Comparison of ENCODE assay signal across 27 mouse cellular contexts in the genomic region with DNA sequence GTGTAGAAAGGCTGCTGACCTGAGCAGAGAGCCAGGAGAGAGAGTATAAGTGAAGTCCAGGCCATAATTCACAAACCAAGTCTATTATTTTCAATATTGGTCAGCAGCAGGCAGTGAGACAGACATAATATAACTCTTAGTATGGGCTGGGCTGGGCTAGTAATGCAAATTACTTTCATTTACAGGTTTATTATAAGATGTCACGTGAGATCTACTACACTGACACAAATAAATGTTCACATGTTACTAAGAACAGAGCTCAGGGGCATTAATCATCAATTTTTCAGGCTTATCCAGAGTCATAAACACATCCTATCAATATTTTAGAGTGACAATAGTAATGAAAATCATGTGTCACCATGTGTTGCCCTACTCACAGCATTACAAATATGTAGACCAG. TPM values are rescaled to one million over a fixed set of nuclear protein-coding genes. Genes with fewer than 3 reads are reported as not detected.
DNase-seq lines count a peak whose midpoint lies in the region; ATAC-seq and TF ChIP-seq lines count a peak whose summit lies in the region.
"Had no signal": no experiment of that assay in that cellular context is flagged by ENCODE, and none has a peak within 500 bp of the region (broad histone marks: within the 10 kb centered on the region; RNA-seq: fewer than 3 reads in every experiment).

No protein-coding gene starts in this region.

- no peak for ATAC-seq in midbrain, embryonic 16.5 days
- ATAC-seq: activated CD4-positive, CD25-positive, alpha-beta regulatory T cell, adult 4 months; CD4-positive, CD25-positive, alpha-beta regulatory T cell, adult 4 months; Patski had no signal

- no peaks in the 10 kb centered on the region for H3K79me2 ChIP-seq in CH12.LX (replicated peaks; ENCODE audit: control insufficient read depth, extremely low read depth, insufficient read depth, poor library complexity, severe bottlenecking)

- no peaks in the 10 kb centered on the region for H3K27me3 ChIP-seq in spleen, adult 2 months (ENCODE audit: control insufficient read depth, insufficient read depth, low read length)
- no peaks in the 10 kb centered on the region for H3K27me3 ChIP-seq in CH12.LX (replicated peaks)
- H3K27me3 ChIP-seq in midbrain, embryonic 16.5 days (ENCODE audit: control insufficient read depth, insufficient read depth, low read depth, low read length): no peaks in the 10 kb centered on the region

- dilution Hi-C loops in CH12.LX (cut with MboI; ENCODE audit: extremely low pct_ligation_motif_present, extremely low pct_unique_long_range_greater_than_20kb, low sequenced_read_pairs): no loop called here

- TF ChIP-seq CTCF in spleen, adult 2 months (IDR thresholded peaks at IDR 0.05; ENCODE audit: extremely low read depth, insufficient read depth, insufficient read length, insufficient replicate concordance): no peak
- TF ChIP-seq CTCF in CH12.LX (conservative IDR thresholded peaks at IDR 0.05 in 1 of 2, IDR thresholded peaks at IDR 0.05 in 1 of 2; ENCODE audit: low read depth in 2 of 2, low read length in 2 of 2): no peak

- H3K36me3 ChIP-seq in spleen, adult 2 months (ENCODE audit: control insufficient read depth, insufficient read depth, low read length): no peaks in the 10 kb centered on the region
- H3K36me3 ChIP-seq in CH12.LX (replicated peaks in 1 of 2; ENCODE audit: control insufficient read depth in 1 of 2, insufficient read depth in 1 of 2, low read length in 1 of 2): no peaks in the 10 kb centered on the region
- no peaks in the 10 kb centered on the region for H3K36me3 ChIP-seq in midbrain, embryonic 16.5 days (ENCODE audit: control insufficient read depth, insufficient read depth, low read length)
- H3K36me3 ChIP-seq: G1E had no signal

- 38% methylated on average over 1 of the region's 1 CpGs for WGBS in spleen, adult 2 months
- WGBS in midbrain, embryonic 16.5 days: 59% methylated on average over 1 of the region's 1 CpGs

- DNase-seq in spleen, adult 2 months (ENCODE audit: low read depth in 1 of 2, low spot score in 2 of 2): no peak
- DNase-seq in spleen, postnatal 10 days (ENCODE audit: low spot score in 2 of 2): no peak
- DNase-seq in A20 (ENCODE audit: low read depth, low spot score) (peak; percentile 46), CH12.LX (ENCODE audit: extremely low read depth) (no peak)
- DNase-seq in left cerebral cortex, postnatal 14 days (ENCODE audit: low spot score in 2 of 2): no peak
- DNase-seq: adrenal gland, adult 2 months; adrenal gland, adult 8-10 months; adrenal gland, postnatal 10 days; adrenal gland, postnatal 14 days; adrenal gland, postnatal 25 days; adrenal gland, postnatal 36 days; cerebellum, adult 11 months; cerebellum, adult 11-12 months; cerebellum, adult 18-20 months; cerebellum, adult 2 months; cerebellum, adult 8-10 months had no signal

- no peak overlapping the region for H3K4me3 ChIP-seq in spleen, adult 2 months (ENCODE audit: extremely low read depth, insufficient read depth, insufficient read length)
- H3K4me3 ChIP-seq in CH12.LX (replicated peaks in 1 of 3; ENCODE audit: low read depth in 2 of 3, low read length in 2 of 3, poor library complexity in 1 of 3): peak overlapping the region in 1 of 3 experiments; percentile 8
- H3K4me3 ChIP-seq in midbrain, embryonic 16.5 days (ENCODE audit: low read depth, low read length): no peak overlapping the region

- TF ChIP-seq EP300 in CH12.LX (IDR thresholded peaks at IDR 0.05; ENCODE audit: low read length): peak; percentile 47

- intact Hi-C loops in left cerebral cortex, postnatal 14 days (cut with DNase I): no loop called here

- H3K27ac ChIP-seq in spleen, adult 2 months (ENCODE audit: insufficient read depth, low read length): peak overlapping the region; percentile 47; the same call in 1 of the 2 replicates
- peak overlapping the region; percentile 96 for H3K27ac ChIP-seq in CH12.LX (ENCODE audit: insufficient read depth, low read depth)
- no peak overlapping the region for H3K27ac ChIP-seq in midbrain, embryonic 16.5 days (ENCODE audit: low read length)

- peak overlapping the region; percentile 44; the same call in 1 of the 2 replicates for H3K4me2 ChIP-seq in CH12.LX (ENCODE audit: insufficient read depth, low read depth, poor library complexity, severe bottlenecking)
- no peak overlapping the region for H3K4me2 ChIP-seq in midbrain, embryonic 16.5 days (ENCODE audit: low read length)

- H3K9me3 ChIP-seq in CH12.LX (replicated peaks; ENCODE audit: low read length): no peaks in the 10 kb centered on the region
- H3K9me3 ChIP-seq in midbrain, embryonic 16.5 days (replicated peaks; ENCODE audit: control insufficient read depth, low read length, poor library complexity, severe bottlenecking): no peaks in the 10 kb centered on the region
- H3K9me3 ChIP-seq: G1E had no signal

- in situ Hi-C loops in CH12.LX (cut with MboI; ENCODE audit: low pct_ligation_motif_present, low pct_unique_long_range_greater_than_20kb, low sequenced_read_pairs): loop anchor here (5.0 to 25.0 kb wide), 2 partner anchors 258 to 573 kb away; no protein-coding TSS in a partner anchor

- no peaks in the 10 kb centered on the region for H3K4me1 ChIP-seq in spleen, adult 2 months (ENCODE audit: control insufficient read depth, insufficient read depth, insufficient read length)
- H3K4me1 ChIP-seq in CH12.LX (ENCODE audit: control insufficient read depth in 1 of 2, insufficient read depth in 2 of 2): peaks cover 20 to 55% of the 10 kb centered on the region in 2 experiments
- H3K4me1 ChIP-seq in midbrain, embryonic 16.5 days (ENCODE audit: control insufficient read depth, insufficient read depth, low read length): no peaks in the 10 kb centered on the region

- peak overlapping the region; percentile 54 for H3K9ac ChIP-seq in CH12.LX (ENCODE audit: insufficient read depth, low read depth)
- H3K9ac ChIP-seq in midbrain, embryonic 16.5 days (ENCODE audit: low read depth, low read length): no peak overlapping the region

- no peak for TF ChIP-seq RAD21 in CH12.LX (IDR thresholded peaks at IDR 0.05; ENCODE audit: low read depth, low read length)

- no peak for TF ChIP-seq POLR2A in spleen, adult 2 months (IDR thresholded peaks at IDR 0.05; ENCODE audit: low read depth, low read length)
- peak; percentile 49; the same call in 1 of the 2 replicates for TF ChIP-seq POLR2A in CH12.LX (IDR thresholded peaks at IDR 0.05; ENCODE audit: low read depth, low read length)

TF ChIP-seq in CH12.LX, 34 proteins besides CTCF, POLR2A, EP300 and RAD21:
- TF ChIP-seq USF1 (IDR thresholded peaks at IDR 0.05; ENCODE audit: low read depth, low read length): peak; percentile 33
- 0 out of 2 replicates have a peak, but pooled peaks have one; percentile 26 for TF ChIP-seq TCF12 (IDR thresholded peaks at IDR 0.05; ENCODE audit: low read depth, low read length)
- peak; percentile 56; the same call in 1 of the 2 replicates for TF ChIP-seq MEF2A (IDR thresholded peaks at IDR 0.05; ENCODE audit: borderline replicate concordance, low read depth, low read length)
- TF ChIP-seq BHLHE40 (IDR thresholded peaks at IDR 0.05; ENCODE audit: low read depth, low read length): peak; percentile 88
- TF ChIP-seq MXI1 (IDR thresholded peaks at IDR 0.05; ENCODE audit: low read depth, low read length): no peak
- TF ChIP-seq POLR2AphosphoS2 (IDR thresholded peaks at IDR 0.05; ENCODE audit: low read depth, low read length): no peak
- TF ChIP-seq ZMIZ1 (IDR thresholded peaks at IDR 0.05; ENCODE audit: low read depth, low read length): peak; percentile 35; the same call in 1 of the 2 replicates
- TF ChIP-seq MYC (IDR thresholded peaks at IDR 0.05; ENCODE audit: low read depth, low read length): 0 out of 2 replicates have a peak, but pooled peaks have one; percentile 18
- no peak for TF ChIP-seq HCFC1 (IDR thresholded peaks at IDR 0.05; ENCODE audit: low read depth, low read length)
- peak; percentile 47 for TF ChIP-seq IRF4 (IDR thresholded peaks at IDR 0.05; ENCODE audit: low read depth, low read length)
- TF ChIP-seq USF2 (conservative IDR thresholded peaks at IDR 0.05; ENCODE audit: low read depth, low read length): 0 out of 2 replicates have a peak, but pooled peaks have one; percentile 27
- 0 out of 2 replicates have a peak, but pooled peaks have one; percentile 37 for TF ChIP-seq MAX (IDR thresholded peaks at IDR 0.05; ENCODE audit: low read length)
- TF ChIP-seq TBP (conservative IDR thresholded peaks at IDR 0.05; ENCODE audit: low read depth, low read length): peak; percentile 87
- no peak for TF ChIP-seq NRF1 (IDR thresholded peaks at IDR 0.05; ENCODE audit: low read depth, low read length)
TF ChIP-seq in CH12.LX: peak in this region for 10.

RNA-seq across cellular contexts. Expression of gene Olfr164, which starts 53.1 kb away (rescaled TPM):
- polyA plus RNA-seq in spleen, adult 2 months (2012; rRNA removed): not detected in 2 replicates
- total RNA-seq in CH12.LX (2012; rRNA removed): 0.21 TPM in 2 replicates
- not detected in 2 replicates for total RNA-seq in CH12.LX (2014; rRNA removed)
- polyA plus RNA-seq in CH12.LX (2012; ENCODE audit: insufficient read length, low read depth): 0.19 and 0.30 TPM in 2 replicates
- not detected in 2 replicates for polyA plus RNA-seq in midbrain, embryonic 16.5 days (2015; fragmentation: Nextera tagmentation; extraction: Ambion mirVana)
- total RNA-seq in left cerebral cortex, postnatal 14 days (2021): not detected
- total RNA-seq: adrenal gland, adult 18-20 months; adrenal gland, adult 2 months; adrenal gland, adult 8-10 months; adrenal gland, postnatal 10 days; adrenal gland, postnatal 14 days; adrenal gland, postnatal 25 days; adrenal gland, postnatal 36 days; adrenal gland, postnatal 4 days; ES-E14; MEL had no signal
- polyA plus RNA-seq: activated CD4-positive, CD25-positive, alpha-beta regulatory T cell, adult 4 months; adrenal gland, adult 2 months; brain, embryonic 14.5 days; C2C12; CD4-positive, CD25-positive, alpha-beta regulatory T cell, adult 4 months; cerebellum, adult 2 months; G1E; Patski had no signal
